Mouse (Mus musculus) cerebellum, adult 18-20 months (tissue): Measurements from ENCODE around the gene Slco6c1.

ENCODE experiments used
- DNase-seq, 2 experiments: peaks; one replicate each; pipeline ENCODE4 v3.0.0; 2021

Slco6c1 gene

GRCm38 (mm10) chr1:97128201-97128600 lies at the start of gene Slco6c1:
TSS of gene Slco6c1 (minus strand) at chr1:97128301.
- no peak for DNase-seq

GRCm38 (mm10) chr1:97038982-97039381 lies 89.1 kb downstream of the Slco6c1 start:
- no peak for DNase-seq

GRCm38 (mm10) chr1:97038548-97038947 lies 89.6 kb downstream of the Slco6c1 start:
- no peak for DNase-seq

- DNase-seq: no peak
Observed at GRCm38 (mm10) chr1:97037955-97038354, 90.1 kb downstream of the Slco6c1 start.

- no peak for DNase-seq
Observed at GRCm38 (mm10) chr1:97021388-97021787, 106.7 kb downstream of the Slco6c1 start.

GRCm38 (mm10) chr1:97019404-97019803 lies 108.7 kb downstream of the Slco6c1 start:
- no peak for DNase-seq

- peak; percentile 16 to 18 for DNase-seq
Observed at GRCm38 (mm10) chr1:97018978-97019377, 109.1 kb downstream of the Slco6c1 start.
